ENCODE assay signal across 16 mouse cellular contexts in the genomic region with DNA sequence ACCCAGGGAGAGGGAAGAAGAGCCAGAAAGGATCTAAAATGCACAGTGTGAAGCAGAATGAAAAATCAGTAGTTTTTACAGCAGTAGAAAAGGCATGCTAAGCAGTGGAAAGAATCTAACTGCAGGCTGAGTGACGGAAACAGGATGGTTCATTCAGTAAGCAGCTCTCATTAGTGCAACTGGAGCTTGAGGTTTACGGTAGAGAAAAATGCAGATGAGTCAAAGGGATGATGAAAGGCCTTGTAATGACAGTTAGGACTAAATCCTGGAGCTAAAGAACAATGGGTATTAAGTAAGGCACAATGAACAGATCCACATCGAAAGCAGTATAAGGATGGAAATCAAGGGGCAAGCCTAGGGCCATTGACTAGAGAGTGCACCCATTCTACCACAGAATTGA. TPM values are rescaled to one million over a fixed set of nuclear protein-coding genes. Genes with fewer than 3 reads are reported as not detected.
A peak's percentile ranks its signal among the peaks of the same experiment; 100 is the strongest.
DNase-seq lines count a peak whose midpoint lies in the region; ATAC-seq and TF ChIP-seq lines count a peak whose summit lies in the region.
"Had no signal": no experiment of that assay in that cellular context is flagged by ENCODE, and none has a peak within 500 bp of the region (broad histone marks: within the 10 kb centered on the region; RNA-seq: fewer than 3 reads in every experiment).

No protein-coding gene starts in this region.

- H3K27ac ChIP-seq in hindbrain, embryonic 15.5 days (replicated peaks): no peak overlapping the region; the same call in 1 of the 2 replicates
- H3K27ac ChIP-seq in hindbrain, embryonic 10.5 days: no peak overlapping the region
- H3K27ac ChIP-seq in embryonic fibroblast, embryonic 13.5 days (ENCODE audit: insufficient read depth, low read length): peak overlapping the region; percentile 95
- H3K27ac ChIP-seq: lung, embryonic 15.5 days had no signal

- no peak for TF ChIP-seq CTCF in embryonic fibroblast, embryonic 13.5 days (IDR thresholded peaks at IDR 0.05; ENCODE audit: borderline replicate concordance, insufficient read depth, low read length)

- ATAC-seq in hindbrain, embryonic 15.5 days (ENCODE audit: low FRiP score, low read depth): no peak

- peak overlapping the region; percentile 27; the same call in 1 of the 2 replicates for H3K9ac ChIP-seq in hindbrain, embryonic 15.5 days
- H3K9ac ChIP-seq: lung, embryonic 15.5 days had no signal

- TF ChIP-seq POLR2A in embryonic fibroblast, embryonic 13.5 days (IDR thresholded peaks at IDR 0.05; ENCODE audit: low read depth, low read length): no peak; the same call in 1 of the 2 replicates

- peak overlapping the region; percentile 31 for H3K4me2 ChIP-seq in hindbrain, embryonic 15.5 days
- H3K4me2 ChIP-seq: liver, embryonic 11.5 days; lung, embryonic 15.5 days had no signal

- H3K36me3 ChIP-seq in hindbrain, embryonic 15.5 days: no peaks in the 10 kb centered on the region
- no peaks in the 10 kb centered on the region for H3K36me3 ChIP-seq in hindbrain, embryonic 10.5 days
- H3K36me3 ChIP-seq: lung, embryonic 15.5 days had no signal

- 0 out of 2 replicates have a peak overlapping the region, but pooled peaks have one; percentile 3 for H3K4me3 ChIP-seq in hindbrain, embryonic 15.5 days
- no peak overlapping the region for H3K4me3 ChIP-seq in hindbrain, embryonic 10.5 days
- no peak overlapping the region for H3K4me3 ChIP-seq in embryonic fibroblast, embryonic 13.5 days (ENCODE audit: insufficient read depth, low read length)
- H3K4me3 ChIP-seq: lung, embryonic 15.5 days had no signal

- WGBS in hindbrain, embryonic 15.5 days: 20% methylated on average over 3 of the region's 3 CpGs
- WGBS in hindbrain, embryonic 10.5 days: 38% methylated on average over 3 of the region's 3 CpGs

- no peaks in the 10 kb centered on the region for H3K9me3 ChIP-seq in hindbrain, embryonic 15.5 days
- no peaks in the 10 kb centered on the region for H3K9me3 ChIP-seq in hindbrain, embryonic 10.5 days
- H3K9me3 ChIP-seq: lung, embryonic 15.5 days had no signal

- H3K27me3 ChIP-seq in hindbrain, embryonic 15.5 days: no peaks in the 10 kb centered on the region
- no peaks in the 10 kb centered on the region for H3K27me3 ChIP-seq in hindbrain, embryonic 10.5 days (ENCODE audit: insufficient read depth, poor library complexity, severe bottlenecking)
- H3K27me3 ChIP-seq: lung, embryonic 15.5 days had no signal

- no peak for DNase-seq in hindbrain, embryonic 10.5 days (ENCODE audit: low spot score)
- DNase-seq in ES-CJ7 (ENCODE audit: low read depth, low spot score): peak; percentile 8
- DNase-seq in retina, embryonic 14.5 days (ENCODE audit: low spot score): peak; percentile 28
- DNase-seq in kidney, adult 9 months: no peak
- no peak for DNase-seq in left cerebral cortex, adult 9 months (ENCODE audit: low spot score in 2 of 2)
- DNase-seq: adrenal gland, postnatal 10 days; cerebellum, postnatal 10 days; gastrocnemius, postnatal 14 days; heart, postnatal 14 days; kidney, adult 11 months; kidney, postnatal 36 days; right cerebral cortex, postnatal 14 days had no signal

- peaks cover 30% of the 10 kb centered on the region for H3K4me1 ChIP-seq in hindbrain, embryonic 15.5 days (replicated peaks)
- H3K4me1 ChIP-seq in hindbrain, embryonic 10.5 days (replicated peaks): peaks cover 15% of the 10 kb centered on the region
- H3K4me1 ChIP-seq in embryonic fibroblast, embryonic 13.5 days (ENCODE audit: control insufficient read depth, insufficient read depth, low read length): peaks cover 5% of the 10 kb centered on the region; the same call in 1 of the 2 replicates

RNA-seq across cellular contexts. Expression of gene Glce, which starts 3.7 kb away (rescaled TPM):
- polyA plus RNA-seq in hindbrain, embryonic 15.5 days (2015; fragmentation: Nextera tagmentation; extraction: Ambion mirVana): 18.9 and 23.0 TPM in 2 replicates
- polyA plus RNA-seq in hindbrain, embryonic 10.5 days (2016; fragmentation: Nextera tagmentation; extraction: Ambion mirVana): 16.5 and 19.7 TPM in 2 replicates
- 73.9 and 83.4 TPM in 2 replicates for polyA plus RNA-seq in embryonic fibroblast, embryonic 13.5 days (2011; ENCODE audit: insufficient read length, low read depth, missing spikeins)

Comparison
In these comparisons a context has a peak if more than half of its experiments do, and no peak if none do; other contexts are left out.
1. DNase-seq: peak in ES-CJ7 (single experiment) and retina, embryonic 14.5 days (single experiment); none in hindbrain, embryonic 10.5 days (single experiment), kidney, adult 9 months (single experiment) and left cerebral cortex, adult 9 months (0 of 2).